Mouse (Mus musculus): Measurements from ENCODE around the gene Dnajc19. TPM values are rescaled to one million over a fixed set of nuclear protein-coding genes. Genes with fewer than 3 reads are reported as not detected.

The Dnajc19 gene
- polyA plus RNA-seq, 1 experiment = 5.7 TPM

DNA sequence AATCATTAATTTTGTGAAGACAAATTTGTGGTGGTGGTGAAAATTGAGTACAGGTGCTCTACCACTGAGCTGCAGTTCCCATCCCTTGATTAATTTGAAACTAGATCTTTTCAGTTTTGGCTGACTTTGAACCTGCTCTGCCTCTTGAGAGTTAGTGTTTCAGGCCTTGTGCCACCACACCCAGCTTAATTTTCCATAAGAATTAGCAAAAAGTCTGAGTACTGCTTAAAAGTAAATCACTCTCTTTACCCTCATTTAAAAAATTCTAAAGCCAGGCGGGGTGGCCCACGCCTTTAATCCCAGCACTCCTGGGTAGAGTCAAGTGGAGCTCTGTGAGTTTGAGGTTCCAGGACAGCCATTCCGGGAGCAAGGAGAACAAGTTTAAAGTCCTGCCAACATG, 45.4 kb downstream of the Dnajc19 start:
- Histone ChIP-seq H3K27me3 (ENCODE audit: control insufficient read depth) (no peaks in the 10 kb centered on the region), H3K36me3 (ENCODE audit: control insufficient read depth) (peaks cover 19% of the 10 kb centered on the region), H3K4me3 (replicated peaks) (no peak overlapping the region), H3K4me1 (ENCODE audit: control insufficient read depth) (peaks cover 7% of the 10 kb centered on the region), H3K9me3 (ENCODE audit: control insufficient read depth, low read length) (no peaks in the 10 kb centered on the region)
- TF ChIP-seq TAL1 (IDR thresholded peaks at IDR 0.05; ENCODE audit: low read length) = no peak
- TF ChIP-seq GATA1 (IDR thresholded peaks at IDR 0.05; ENCODE audit: low read length) = no peak

DNA sequence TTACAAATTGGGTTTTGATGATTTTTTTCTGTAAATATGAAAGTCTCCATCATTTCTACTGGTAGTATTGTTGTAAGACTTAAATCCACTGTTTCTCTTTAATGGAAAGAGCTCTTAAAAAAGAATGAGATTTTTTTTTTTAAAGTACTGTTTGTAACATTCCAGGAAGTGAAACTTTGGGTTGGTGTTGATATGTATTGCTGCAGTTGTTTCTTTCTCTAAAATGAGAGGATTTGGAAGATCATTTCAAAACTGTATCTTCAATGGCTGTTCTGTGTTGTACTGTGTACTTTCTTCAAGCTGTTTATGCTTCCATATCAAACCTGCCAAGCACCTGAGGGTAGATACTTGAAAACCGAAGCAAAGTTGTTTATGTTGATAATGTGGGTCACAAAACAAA, 46.3 kb downstream of the Dnajc19 start:
- Histone ChIP-seq H3K4me1 (ENCODE audit: control insufficient read depth) (peaks cover 11% of the 10 kb centered on the region), H3K27me3 (ENCODE audit: control insufficient read depth) (no peaks in the 10 kb centered on the region), H3K4me3 (replicated peaks) (no peak overlapping the region), H3K36me3 (ENCODE audit: control insufficient read depth) (peaks cover 10% of the 10 kb centered on the region), H3K9me3 (ENCODE audit: control insufficient read depth, low read length) (no peaks in the 10 kb centered on the region)
- TF ChIP-seq GATA1 (IDR thresholded peaks at IDR 0.05; ENCODE audit: low read length) (no peak), TAL1 (IDR thresholded peaks at IDR 0.05; ENCODE audit: low read length) (no peak)

DNA sequence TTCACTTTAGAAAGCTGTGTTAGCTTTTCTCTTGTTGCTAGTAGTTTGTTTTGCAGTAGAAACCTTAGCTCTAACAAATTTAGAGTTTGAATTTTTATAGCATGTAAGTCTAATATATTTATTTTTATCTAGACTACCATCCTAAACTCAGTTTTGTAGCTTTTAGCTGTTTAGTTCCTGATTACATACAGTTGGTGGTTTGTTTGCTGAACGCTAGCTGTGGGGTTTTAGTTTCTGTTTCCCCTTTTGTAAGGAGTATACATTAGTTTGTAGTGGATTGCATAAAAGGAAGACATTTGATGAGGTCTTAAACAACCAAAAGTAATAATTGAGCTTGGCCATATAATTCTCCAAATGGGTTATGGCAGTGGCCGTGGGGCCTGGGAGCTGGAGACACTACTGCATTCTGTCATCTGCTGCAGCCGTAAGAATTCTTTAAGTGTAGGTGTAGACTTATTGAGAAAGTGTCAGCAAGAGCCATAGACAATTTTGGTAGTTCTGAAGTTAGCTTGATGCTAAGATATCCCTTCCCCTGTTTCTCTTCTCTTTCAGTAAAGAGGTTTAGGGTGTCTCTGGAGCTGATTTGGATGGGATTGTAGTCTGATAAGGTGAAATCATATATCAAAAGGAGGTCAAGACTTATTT, 47.3 kb downstream of the Dnajc19 start:
- Histone ChIP-seq H3K9me3 (ENCODE audit: control insufficient read depth, low read length) (no peaks in the 10 kb centered on the region), H3K36me3 (ENCODE audit: control insufficient read depth) (peaks cover 4% of the 10 kb centered on the region), H3K27me3 (ENCODE audit: control insufficient read depth) (no peaks in the 10 kb centered on the region), H3K4me3 (replicated peaks) (no peak overlapping the region), H3K4me1 (ENCODE audit: control insufficient read depth) (peaks cover 14% of the 10 kb centered on the region)
- TF ChIP-seq TAL1 (IDR thresholded peaks at IDR 0.05; ENCODE audit: low read length) = no peak
- no peak for TF ChIP-seq GATA1 (IDR thresholded peaks at IDR 0.05; ENCODE audit: low read length)

DNA sequence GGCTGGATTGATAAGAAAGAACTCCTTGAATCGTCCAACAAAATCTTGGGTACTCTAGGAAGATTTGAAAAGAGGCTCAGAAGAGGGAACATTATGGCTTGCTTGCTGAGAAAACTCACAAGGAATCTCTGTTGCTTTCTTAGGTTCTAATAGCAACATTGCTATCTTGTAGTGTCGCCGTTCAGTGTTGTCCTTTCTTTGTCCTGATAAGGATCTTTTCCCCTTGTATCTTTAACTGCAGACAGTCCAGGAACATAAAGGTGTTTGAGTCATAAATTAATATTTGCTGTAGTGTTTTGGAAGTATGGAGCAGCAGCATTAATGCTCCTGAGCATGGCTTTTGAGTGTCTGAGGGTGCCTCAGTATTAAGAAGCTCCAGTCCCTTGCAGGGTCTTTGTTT, 50.5 kb downstream of the Dnajc19 start:
- Histone ChIP-seq H3K4me1 (ENCODE audit: control insufficient read depth) (peaks cover 18% of the 10 kb centered on the region), H3K27me3 (ENCODE audit: control insufficient read depth) (no peaks in the 10 kb centered on the region), H3K36me3 (ENCODE audit: control insufficient read depth) (no peaks in the 10 kb centered on the region), H3K4me3 (replicated peaks) (no peak overlapping the region), H3K9me3 (ENCODE audit: control insufficient read depth, low read length) (no peaks in the 10 kb centered on the region)
- no peak for TF ChIP-seq GATA1 (IDR thresholded peaks at IDR 0.05; ENCODE audit: low read length)
- TF ChIP-seq TAL1 (IDR thresholded peaks at IDR 0.05; ENCODE audit: low read length) = no peak

DNA sequence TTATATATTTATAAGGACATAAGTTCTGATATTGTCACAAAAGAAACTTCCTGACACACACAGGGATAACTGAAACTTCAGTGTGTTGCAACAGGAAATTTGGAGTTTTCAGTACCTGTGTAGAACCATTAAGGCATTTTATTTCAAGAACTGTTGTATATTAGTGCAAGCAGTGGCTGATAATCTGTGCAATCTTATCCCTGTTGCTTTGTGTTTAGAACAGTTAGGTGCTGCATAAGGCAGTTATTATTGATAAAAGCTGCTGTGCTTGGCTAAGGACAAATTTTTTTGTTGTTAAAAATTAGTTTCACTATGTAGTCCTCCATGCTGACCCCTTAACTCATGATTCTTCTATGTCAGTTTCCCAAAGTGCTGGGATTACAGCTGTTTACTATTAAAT, 52.2 kb downstream of the Dnajc19 start:
- Histone ChIP-seq H3K9me3 (ENCODE audit: control insufficient read depth, low read length) (no peaks in the 10 kb centered on the region), H3K36me3 (ENCODE audit: control insufficient read depth) (peaks cover 5% of the 10 kb centered on the region), H3K27me3 (ENCODE audit: control insufficient read depth) (no peaks in the 10 kb centered on the region), H3K4me3 (replicated peaks) (no peak overlapping the region), H3K4me1 (ENCODE audit: control insufficient read depth) (peaks cover 20% of the 10 kb centered on the region)
- no peak for TF ChIP-seq TAL1 (IDR thresholded peaks at IDR 0.05; ENCODE audit: low read length)
- no peak for TF ChIP-seq GATA1 (IDR thresholded peaks at IDR 0.05; ENCODE audit: low read length)

DNA sequence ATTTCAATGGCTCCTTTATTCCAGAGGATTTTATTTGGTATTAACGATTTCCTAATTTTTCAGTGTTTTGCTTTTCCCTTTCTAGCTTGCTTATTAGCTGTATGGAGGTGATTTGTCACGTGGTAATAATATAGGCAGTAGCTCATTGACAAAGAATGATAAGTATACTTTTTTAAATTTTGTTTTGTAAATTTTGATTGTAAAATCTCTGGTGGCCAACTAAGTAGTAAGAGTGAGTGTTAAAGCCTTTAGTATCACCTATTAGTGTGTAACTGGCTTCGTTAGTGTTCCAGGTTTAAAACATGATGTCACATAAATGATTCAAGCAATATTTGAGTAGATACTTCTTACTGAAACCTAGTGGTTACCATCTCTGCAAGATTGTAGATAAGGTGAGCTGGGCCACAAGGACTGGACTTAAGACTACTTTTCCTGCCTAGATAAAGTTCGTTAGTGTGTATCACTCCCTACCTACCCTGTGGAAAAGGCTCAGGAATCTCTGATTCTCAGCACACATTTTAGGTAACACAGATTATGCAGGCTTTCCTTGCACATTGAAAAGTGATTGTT, 59.8 kb downstream of the Dnajc19 start:
- Histone ChIP-seq H3K4me1 (ENCODE audit: control insufficient read depth) (peaks cover 33% of the 10 kb centered on the region), H3K27me3 (ENCODE audit: control insufficient read depth) (no peaks in the 10 kb centered on the region; the same call in 1 of the 2 replicates), H3K9me3 (ENCODE audit: control insufficient read depth, low read length) (no peaks in the 10 kb centered on the region), H3K4me3 (replicated peaks) (peak overlapping the region; percentile 93), H3K36me3 (ENCODE audit: control insufficient read depth) (peaks cover 11% of the 10 kb centered on the region)
- TF ChIP-seq TAL1 (IDR thresholded peaks at IDR 0.05; ENCODE audit: low read length) = no peak
- TF ChIP-seq GATA1 (IDR thresholded peaks at IDR 0.05; ENCODE audit: low read length) = peak; percentile 60

DNA sequence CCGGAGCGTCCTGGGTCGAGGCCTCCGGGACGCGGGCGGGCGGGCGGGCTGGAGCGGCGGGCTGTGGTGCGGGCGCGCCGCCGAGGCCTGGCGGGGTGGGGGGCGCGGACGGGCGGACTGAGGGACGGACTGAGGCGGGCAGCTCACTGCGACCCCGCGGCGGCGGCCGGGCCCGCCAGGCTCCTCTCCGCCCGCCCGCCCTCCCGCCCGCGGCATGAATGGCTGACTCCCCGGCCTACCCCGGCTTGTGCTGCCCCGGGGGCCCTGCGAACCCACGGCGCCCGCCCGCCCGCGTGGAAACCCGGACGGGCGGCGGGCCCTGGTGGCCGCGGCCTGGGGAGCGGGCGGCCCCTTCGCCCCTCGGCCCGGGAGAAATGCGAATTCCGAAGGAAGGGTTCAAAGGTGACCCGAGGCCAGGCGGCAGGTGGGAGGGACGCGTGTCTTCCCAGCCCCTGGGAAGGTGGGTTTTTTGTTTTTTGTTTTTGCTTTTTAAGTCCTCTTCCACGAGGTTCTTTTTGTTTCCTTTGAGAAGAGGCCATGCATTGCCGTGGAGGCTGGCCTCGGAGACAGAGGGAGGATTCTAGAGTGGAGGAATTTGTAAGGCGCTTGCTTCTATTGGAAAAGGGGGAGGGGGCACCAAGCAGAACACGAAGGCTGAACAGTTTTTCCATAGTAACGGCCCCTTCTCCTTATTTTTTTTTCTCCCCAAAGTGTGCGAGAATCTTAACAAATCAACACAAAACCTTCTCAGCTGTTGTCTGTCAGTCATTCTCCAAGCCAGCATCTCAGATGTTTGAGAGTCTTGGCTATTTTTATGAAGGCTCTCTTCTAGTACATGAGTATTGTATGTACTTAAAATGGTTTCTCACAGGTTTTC, 60.5 kb downstream of the Dnajc19 start:
- no peaks in the 10 kb centered on the region; the same call in 1 of the 2 replicates for H3K27me3 ChIP-seq (ENCODE audit: control insufficient read depth)
- H3K36me3 ChIP-seq (ENCODE audit: control insufficient read depth) = peaks cover 11% of the 10 kb centered on the region
- TF ChIP-seq GATA1 (IDR thresholded peaks at IDR 0.05; ENCODE audit: low read length) (no peak), TAL1 (IDR thresholded peaks at IDR 0.05; ENCODE audit: low read length) (no peak)
- no peaks in the 10 kb centered on the region for H3K9me3 ChIP-seq (ENCODE audit: control insufficient read depth, low read length)
- peak overlapping the region; percentile 93 for H3K4me3 ChIP-seq (replicated peaks)
- H3K4me1 ChIP-seq (ENCODE audit: control insufficient read depth) = peaks cover 33% of the 10 kb centered on the region

DNA sequence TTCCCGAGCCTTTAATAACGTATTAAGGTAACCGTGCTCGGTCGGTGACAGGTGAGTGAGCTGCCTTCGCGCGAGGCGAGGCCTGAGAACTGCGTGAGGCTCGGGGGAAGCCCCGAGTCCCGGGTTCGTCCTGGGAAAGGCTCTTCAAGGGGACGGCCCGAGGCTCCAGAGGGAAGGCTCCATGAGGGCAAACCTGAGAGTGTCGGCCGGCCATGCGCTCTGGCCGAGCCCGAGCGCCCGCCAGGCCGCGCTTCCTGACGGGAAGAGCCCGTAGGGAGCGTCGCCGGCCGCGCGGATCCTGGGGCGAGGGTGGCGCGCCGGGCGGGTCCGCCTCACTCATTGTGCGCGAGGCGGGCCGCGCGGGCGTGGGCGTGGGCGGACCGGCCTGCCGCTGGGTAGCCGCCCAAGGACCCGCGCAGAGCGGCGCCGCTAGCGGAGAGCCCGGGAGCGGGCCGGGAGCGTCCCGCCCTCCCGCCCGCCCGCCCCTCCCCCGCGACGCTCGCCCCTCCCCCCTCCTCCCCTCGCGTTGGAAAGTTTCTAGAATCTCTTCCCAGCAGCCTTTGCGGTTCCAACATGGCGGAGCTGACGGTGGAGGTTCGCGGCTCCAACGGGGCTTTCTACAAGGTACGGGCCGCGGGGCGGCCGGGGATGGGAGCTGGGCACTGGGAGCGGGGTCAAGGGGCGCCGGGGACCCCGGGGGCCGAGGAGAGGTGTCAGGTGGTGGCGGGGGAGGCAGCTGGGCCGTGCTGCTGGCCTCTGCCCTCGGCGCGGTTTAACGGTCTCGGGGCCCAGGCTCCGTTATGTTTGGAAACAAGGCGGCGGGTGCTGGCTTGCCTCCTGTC, 61.4 kb downstream of the Dnajc19 start, which contains the start of gene Fxr1:
TSS of gene Fxr1 (plus strand) at position 404 of the 842 bp plus-strand sequence.
- peaks cover 11% of the 10 kb centered on the region for H3K36me3 ChIP-seq (ENCODE audit: control insufficient read depth)
- no peaks in the 10 kb centered on the region for H3K9me3 ChIP-seq (ENCODE audit: control insufficient read depth, low read length)
- peak within 1 kb of the TSS; percentile 93 for H3K4me3 ChIP-seq (replicated peaks)
- no peaks in the 10 kb centered on the region; the same call in 1 of the 2 replicates for H3K27me3 ChIP-seq (ENCODE audit: control insufficient read depth)
- peaks cover 31% of the 10 kb centered on the region for H3K4me1 ChIP-seq (ENCODE audit: control insufficient read depth)
- no peak for TF ChIP-seq TAL1 (IDR thresholded peaks at IDR 0.05; ENCODE audit: low read length)
- no peak for TF ChIP-seq GATA1 (IDR thresholded peaks at IDR 0.05; ENCODE audit: low read length)
